Mouse (Mus musculus) C2C12 (cell line): ENCODE measurements around the gene Bsg. TPM values are rescaled to one million over a fixed set of nuclear protein-coding genes. Genes with fewer than 3 reads are reported as not detected.

Experiments used
- H3K27me3 ChIP-seq: one replicate; pipeline ENCODE4 v1.6.1; 2011; ENCODE audit not compliant: control insufficient read depth, insufficient read depth, insufficient read length
- H3K36me3 ChIP-seq: one replicate; pipeline ENCODE4 v1.6.1; 2011; ENCODE audit not compliant: control insufficient read depth, insufficient read depth
- H3K4me3 ChIP-seq: one replicate; pipeline ENCODE4 v1.5.1; 2011; ENCODE audit warnings: mild to moderate bottlenecking, control low read depth; ENCODE audit not compliant: poor library complexity, insufficient read depth, severe bottlenecking
- H3K79me2 ChIP-seq: one replicate; pipeline ENCODE4 v1.6.1; 2011; ENCODE audit not compliant: control insufficient read depth, insufficient read depth
- H3K79me3 ChIP-seq: one replicate; pipeline ENCODE4 v1.6.1; 2011; ENCODE audit warnings: low read depth, control low read depth
- H3ac ChIP-seq: one replicate; pipeline ENCODE3; 2011; ENCODE audit warnings: low read depth; ENCODE audit not compliant: control insufficient read depth, insufficient read length
- CEBPB ChIP-seq: IDR thresholded peaks from one replicate; pipeline ENCODE4 v1.6.1; 2011; ENCODE audit warnings: low read depth, mild to moderate bottlenecking, control low read depth, moderate library complexity
- CTCF ChIP-seq: IDR thresholded peaks from one replicate; pipeline ENCODE4 v1.5.1; 2011; ENCODE audit not compliant: control insufficient read depth, insufficient read depth, insufficient read length
- FOSL1 ChIP-seq: IDR thresholded peaks from one replicate; pipeline ENCODE4 v1.8.0; 2011; ENCODE audit warnings: mild to moderate bottlenecking, low read length; ENCODE audit not compliant: poor library complexity, insufficient read depth, severe bottlenecking
- MAX ChIP-seq: IDR thresholded peaks from one replicate; pipeline ENCODE4 v1.6.1; 2011; ENCODE audit warnings: mild to moderate bottlenecking, control low read depth
- MYOD1 ChIP-seq: IDR thresholded peaks from one replicate; pipeline ENCODE4 v1.6.1; 2011; ENCODE audit warnings: low read depth; ENCODE audit not compliant: control insufficient read depth, insufficient read length
- MYOG ChIP-seq: IDR thresholded peaks from one replicate; pipeline ENCODE4 v1.6.1; 2011; ENCODE audit not compliant: control insufficient read depth, insufficient read length; ENCODE audit errors: extremely low read depth
- USF1 ChIP-seq: IDR thresholded peaks from one replicate; pipeline ENCODE4 v1.6.1; 2011; ENCODE audit warnings: low read depth, mild to moderate bottlenecking, control low read depth, moderate library complexity
- polyA plus RNA-seq: library from polyadenylated mRNA; unstranded; fragments of >200 nt; fragmentation: generic; extraction: Trizol; gene quantifications from one replicate; pipeline ENCODE4 v1.2.1, GENCODE M21; 2012; ENCODE audit warnings: missing spikeins

Bsg gene
- polyA plus RNA-seq, 1 experiment: 749 TPM

- TF ChIP-seq FOSL1: no peak
- TF ChIP-seq CEBPB: no peak
- no peak for TF ChIP-seq MYOD1
- no peak for TF ChIP-seq MYOG
- no peak for TF ChIP-seq USF1
- no peak for TF ChIP-seq MAX
- TF ChIP-seq CTCF: no peak
- Histone ChIP-seq H3K79me3 (peaks cover 14% of the 10 kb centered on the region), H3K36me3 (peaks cover 7% of the 10 kb centered on the region), H3K79me2 (peaks cover 23% of the 10 kb centered on the region), H3ac (no peak overlapping the region), H3K27me3 (peaks cover under 1% of the 10 kb centered on the region), H3K4me3 (no peak overlapping the region)
These were observed 32.7 kb upstream of the Bsg start for GRCm38 (mm10) chr10:79671396-79672087.

DNA sequence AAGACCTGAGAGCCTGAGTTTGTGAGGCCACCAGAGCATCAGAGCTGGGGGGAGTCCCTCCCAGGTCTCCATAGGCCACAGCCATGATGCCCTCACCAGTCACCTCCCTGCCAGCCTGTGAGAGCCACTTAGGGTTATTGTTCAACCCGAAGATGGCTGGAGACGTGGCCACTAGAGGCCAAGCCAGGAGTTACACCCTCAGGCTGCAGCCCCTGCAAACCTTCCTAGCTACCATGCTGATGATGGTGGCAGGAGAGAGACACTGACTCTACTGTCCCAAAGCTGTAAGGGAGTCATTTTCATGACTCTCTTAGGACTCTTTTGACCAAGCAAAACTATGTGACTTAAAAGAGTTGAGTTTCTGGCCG, 32.2 kb upstream of the Bsg start:
- peaks cover 14% of the 10 kb centered on the region for H3K79me3 ChIP-seq
- TF ChIP-seq MYOD1 (no peak), CTCF (no peak), CEBPB (no peak), MYOG (no peak)
- no peak overlapping the region for H3K4me3 ChIP-seq
- H3K27me3 ChIP-seq: no peaks in the 10 kb centered on the region
- H3K79me2 ChIP-seq: peaks cover 23% of the 10 kb centered on the region
- peaks cover 7% of the 10 kb centered on the region for H3K36me3 ChIP-seq
- H3ac ChIP-seq: no peak overlapping the region

GRCm38 (mm10) chr10:79673054-79673453, 31.2 kb upstream of the Bsg start:
- H3K79me3 ChIP-seq: peaks cover 14% of the 10 kb centered on the region
- H3ac ChIP-seq: no peak overlapping the region

DNA sequence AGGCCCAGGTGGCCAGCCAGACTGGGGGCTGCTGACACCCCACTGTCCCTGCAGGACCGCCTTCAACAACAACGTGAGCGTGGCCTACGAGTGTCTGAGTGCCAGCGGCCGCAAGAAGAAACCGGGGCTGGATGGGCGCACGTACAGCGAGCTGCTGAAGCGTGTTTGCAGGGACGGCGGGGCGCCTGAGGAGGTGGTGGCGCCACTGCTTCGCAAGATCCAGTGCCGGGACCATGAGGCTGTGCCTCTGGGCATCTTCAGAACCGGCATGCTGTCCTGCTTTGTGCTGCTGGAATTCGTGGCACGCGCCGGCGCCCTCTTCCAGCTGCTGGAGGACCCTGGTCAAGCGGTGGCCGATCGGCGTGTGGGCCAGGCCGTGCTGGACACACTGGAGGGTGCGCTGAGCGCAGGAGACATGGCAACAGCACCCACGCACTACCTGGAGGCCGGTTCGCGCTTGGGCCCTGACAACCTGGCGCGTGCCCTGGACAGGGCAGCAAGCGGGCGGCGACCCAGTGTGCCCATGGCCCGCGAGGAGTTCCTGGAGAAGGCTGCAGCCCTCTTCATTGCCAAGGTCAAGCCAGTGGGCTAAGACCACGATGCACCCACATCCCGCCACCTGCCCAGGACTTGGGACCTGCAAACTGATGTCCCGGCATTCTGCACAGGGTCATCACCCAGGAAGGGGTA, 28.8 kb upstream of the Bsg start:
- no peaks in the 10 kb centered on the region for H3K27me3 ChIP-seq
- no peak for TF ChIP-seq MAX
- TF ChIP-seq MYOD1: no peak
- no peak for TF ChIP-seq MYOG
- no peak for TF ChIP-seq CEBPB
- TF ChIP-seq FOSL1: no peak
- no peak for TF ChIP-seq CTCF
- TF ChIP-seq USF1: no peak
- H3K79me2 ChIP-seq: peaks cover 11% of the 10 kb centered on the region
- H3ac ChIP-seq: no peak overlapping the region
- H3K4me3 ChIP-seq: no peak overlapping the region
- peaks cover 5% of the 10 kb centered on the region for H3K79me3 ChIP-seq
- peaks cover 7% of the 10 kb centered on the region for H3K36me3 ChIP-seq

More at GRCm38 (mm10) chr10:79673054-79673453, 31.2 kb upstream of the Bsg start:
- H3K4me3 ChIP-seq: no peak overlapping the region
- H3K27me3 ChIP-seq: no peaks in the 10 kb centered on the region
- H3K79me2 ChIP-seq: peaks cover 23% of the 10 kb centered on the region
- peaks cover 7% of the 10 kb centered on the region for H3K36me3 ChIP-seq
- TF ChIP-seq CEBPB (no peak), CTCF (no peak), MAX (no peak), MYOG (no peak)

DNA sequence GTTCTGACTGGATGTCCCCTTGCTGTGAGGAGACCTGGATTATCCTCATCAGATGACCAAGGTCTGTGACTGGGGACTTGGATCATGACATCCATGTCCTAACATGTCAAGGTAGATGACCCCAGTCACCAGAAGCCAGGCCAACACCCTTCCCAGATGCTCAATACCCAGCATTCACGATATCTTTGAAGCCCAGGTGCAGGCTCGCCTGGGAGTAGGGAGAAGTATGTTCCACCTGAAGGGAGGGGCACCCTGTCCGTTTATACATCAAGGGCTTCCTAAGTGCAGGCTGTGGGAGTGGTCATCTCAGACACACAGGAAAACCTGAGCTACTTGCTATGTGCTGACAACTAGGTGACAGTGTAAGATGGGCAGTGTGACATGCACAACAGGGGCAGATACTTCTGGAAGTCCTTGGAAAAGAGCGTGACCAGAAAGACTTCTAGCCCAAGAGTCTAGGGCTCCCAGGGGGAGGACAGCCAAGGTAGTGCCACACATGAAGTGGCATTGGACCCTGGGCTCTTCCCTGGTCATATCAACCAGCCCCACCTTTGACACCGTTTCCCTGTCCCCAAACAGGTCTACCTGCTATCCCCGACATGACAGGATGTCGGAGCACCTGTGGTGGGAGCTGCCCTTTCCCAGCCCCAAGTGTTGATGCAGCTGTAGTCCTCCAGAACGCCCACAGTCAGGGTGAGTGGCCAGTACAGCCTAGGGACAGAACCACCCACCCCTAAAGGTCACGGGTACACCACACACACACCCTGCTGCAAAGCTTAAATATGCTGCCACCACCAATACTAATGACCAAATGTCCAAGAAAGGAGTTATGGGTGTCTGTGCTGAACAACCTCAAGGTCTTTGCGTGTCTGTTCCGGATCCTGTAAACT, 23.4 kb upstream of the Bsg start:
- Histone ChIP-seq H3K4me3 (peak overlapping the region; percentile 42), H3ac (peak overlapping the region; percentile 63), H3K79me3 (peaks cover 35% of the 10 kb centered on the region), H3K27me3 (no peaks in the 10 kb centered on the region), H3K36me3 (peaks cover 27% of the 10 kb centered on the region), H3K79me2 (peaks cover 39% of the 10 kb centered on the region)
- no peak for TF ChIP-seq USF1
